Mouse (Mus musculus): ENCODE data around the gene Chst5. TPM values are rescaled to one million over a fixed set of nuclear protein-coding genes. Genes with fewer than 3 reads are reported as not detected.

The Chst5 gene
- polyA plus RNA-seq (2015; fragmentation: Nextera tagmentation; extraction: Ambion mirVana): 2.0 and 2.2 TPM in 2 replicates

- H3K4me3 ChIP-seq (replicated peaks): peak within 1 kb of the TSS; percentile 39
- H3K4me2 ChIP-seq: peak within 1 kb of the TSS; percentile 79
- H3K9ac ChIP-seq: peak within 1 kb of the TSS; percentile 16; the same call in 1 of the 2 replicates
- H3K27me3 ChIP-seq (replicated peaks): peaks cover 8% of the 10 kb centered on the region; the same call in 1 of the 2 replicates
- ATAC-seq (ENCODE audit: insufficient read depth, low FRiP score, low read depth): no peak; the same call in 1 of the 2 replicates
- WGBS: 5% methylated on average over 44 of the region's 47 CpGs
- no peaks in the 10 kb centered on the region for H3K36me3 ChIP-seq
- no peaks in the 10 kb centered on the region for H3K9me3 ChIP-seq
- peaks cover 9% of the 10 kb centered on the region for H3K4me1 ChIP-seq
- H3K27ac ChIP-seq: no peak within 1 kb of the TSS
Measured at GRCm38 (mm10) chr8:111909621-111910450, at the start of gene Chst5. Chst5 (minus strand) TSS chr8:111910447.

DNA sequence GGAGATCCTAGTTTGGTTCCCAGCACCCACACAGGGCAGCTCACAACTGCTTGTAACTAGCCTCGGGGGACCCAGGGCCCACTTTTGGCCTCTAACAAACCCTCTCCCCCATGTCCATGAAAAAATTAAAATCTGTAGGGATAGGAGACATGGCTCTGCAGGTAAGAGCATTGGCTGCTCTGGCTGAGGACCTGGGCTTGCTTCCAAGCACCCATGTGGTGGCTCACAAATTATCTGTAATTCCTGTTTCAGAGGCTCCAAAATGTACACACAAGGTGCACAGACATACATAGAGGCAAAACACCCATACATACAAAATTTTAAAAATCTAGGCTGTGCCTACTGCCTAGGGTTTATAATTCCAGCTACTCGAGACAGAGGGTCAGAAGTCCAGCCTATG is 47.0 kb upstream of the Chst5 start:
- H3K4me3 ChIP-seq (replicated peaks): no peak overlapping the region
- peaks cover 21% of the 10 kb centered on the region for H3K36me3 ChIP-seq
- 91% methylated on average over 2 of the region's 2 CpGs for WGBS
- no peak for ATAC-seq (ENCODE audit: insufficient read depth, low FRiP score, low read depth)
- H3K9ac ChIP-seq: no peak overlapping the region
- H3K27ac ChIP-seq: no peak overlapping the region
- H3K9me3 ChIP-seq: no peaks in the 10 kb centered on the region
- H3K27me3 ChIP-seq (replicated peaks): no peaks in the 10 kb centered on the region
- H3K4me1 ChIP-seq: no peaks in the 10 kb centered on the region
- H3K4me2 ChIP-seq: no peak overlapping the region

DNA sequence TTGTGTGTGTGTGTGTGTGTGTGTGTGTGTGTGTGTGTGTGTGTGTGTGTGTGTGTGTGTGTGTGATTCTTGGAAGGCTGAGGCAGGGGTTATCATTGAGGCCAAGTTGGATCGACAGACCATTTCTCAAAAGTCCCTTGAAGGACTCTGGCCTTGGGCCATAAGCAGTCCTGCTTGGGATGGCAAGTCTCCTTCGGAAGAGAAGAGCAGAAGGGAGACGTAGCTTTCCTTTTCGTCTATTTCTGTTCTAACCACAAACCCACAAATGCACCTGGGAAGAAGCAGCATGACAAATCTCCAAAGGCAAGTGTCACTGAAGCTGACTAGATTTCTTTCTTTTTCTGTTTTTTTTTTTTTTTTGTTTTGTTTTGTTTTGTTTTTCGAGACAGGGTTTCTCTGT is 45.6 kb upstream of the Chst5 start:
- no peak for ATAC-seq (ENCODE audit: insufficient read depth, low FRiP score, low read depth)

GRCm38 (mm10) chr8:111954844-111955594 is 44.8 kb upstream of the Chst5 start:
- H3K4me3 ChIP-seq (replicated peaks): no peak overlapping the region
- H3K9me3 ChIP-seq: no peaks in the 10 kb centered on the region
- no peaks in the 10 kb centered on the region for H3K4me1 ChIP-seq
- H3K36me3 ChIP-seq: peaks cover 26% of the 10 kb centered on the region
- no peaks in the 10 kb centered on the region for H3K27me3 ChIP-seq (replicated peaks)
- H3K27ac ChIP-seq: no peak overlapping the region
- H3K9ac ChIP-seq: no peak overlapping the region
- no peak for ATAC-seq (ENCODE audit: insufficient read depth, low FRiP score, low read depth)
- no peak overlapping the region for H3K4me2 ChIP-seq
- 74% methylated on average over 4 of the region's 4 CpGs for WGBS

More for the DNA sequence above, 45.6 kb upstream of the Chst5 start:
- H3K36me3 ChIP-seq: peaks cover 26% of the 10 kb centered on the region
- WGBS: 81% methylated on average over 5 of the region's 5 CpGs
- H3K27ac ChIP-seq: no peak overlapping the region
- H3K4me1 ChIP-seq: no peaks in the 10 kb centered on the region
- H3K4me3 ChIP-seq (replicated peaks): no peak overlapping the region
- H3K4me2 ChIP-seq: no peak overlapping the region
- no peaks in the 10 kb centered on the region for H3K9me3 ChIP-seq
- H3K27me3 ChIP-seq (replicated peaks): no peaks in the 10 kb centered on the region
- no peak overlapping the region for H3K9ac ChIP-seq

DNA sequence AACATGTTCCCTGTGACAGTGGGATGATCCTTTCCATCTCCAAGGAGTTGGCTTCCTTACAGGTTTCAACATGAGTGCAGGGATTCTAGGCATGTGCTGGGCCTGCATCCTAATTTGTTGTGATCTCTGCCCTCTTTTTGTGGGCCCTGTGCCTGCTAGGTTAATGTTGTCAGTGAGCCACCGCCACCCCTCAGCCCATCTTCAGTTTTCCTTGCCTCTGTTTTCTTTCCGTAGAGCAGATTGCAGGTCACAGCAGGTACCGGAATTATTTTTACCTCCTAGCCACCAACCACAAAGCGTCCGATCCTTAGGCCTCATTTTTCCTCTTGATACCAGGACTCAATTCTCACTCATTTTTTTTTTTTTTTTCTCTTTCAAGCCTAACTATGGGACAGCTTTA is 41.7 kb upstream of the Chst5 start:
- Histone ChIP-seq H3K9me3 (no peaks in the 10 kb centered on the region), H3K4me1 (no peaks in the 10 kb centered on the region), H3K9ac (no peak overlapping the region), H3K27ac (no peak overlapping the region), H3K4me3 (replicated peaks) (no peak overlapping the region), H3K4me2 (no peak overlapping the region), H3K36me3 (peaks cover 28% of the 10 kb centered on the region), H3K27me3 (replicated peaks) (no peaks in the 10 kb centered on the region)
- WGBS: 94% methylated on average over 5 of the region's 5 CpGs
- ATAC-seq (ENCODE audit: insufficient read depth, low FRiP score, low read depth): no peak

GRCm38 (mm10) chr8:111951317-111951716 is 41.1 kb upstream of the Chst5 start:
- 94% methylated on average over 7 of the region's 7 CpGs for WGBS
- no peak for ATAC-seq (ENCODE audit: insufficient read depth, low FRiP score, low read depth)
- Histone ChIP-seq H3K9ac (no peak overlapping the region), H3K4me3 (replicated peaks) (no peak overlapping the region), H3K9me3 (no peaks in the 10 kb centered on the region), H3K36me3 (peaks cover 27% of the 10 kb centered on the region), H3K4me1 (no peaks in the 10 kb centered on the region), H3K4me2 (no peak overlapping the region), H3K27me3 (replicated peaks) (no peaks in the 10 kb centered on the region), H3K27ac (no peak overlapping the region)

GRCm38 (mm10) chr8:111950846-111951245 is 40.6 kb upstream of the Chst5 start:
- no peak overlapping the region for H3K27ac ChIP-seq
- H3K4me1 ChIP-seq: no peaks in the 10 kb centered on the region
- no peaks in the 10 kb centered on the region for H3K27me3 ChIP-seq (replicated peaks)
- H3K9ac ChIP-seq: no peak overlapping the region
- peaks cover 31% of the 10 kb centered on the region for H3K36me3 ChIP-seq
- H3K9me3 ChIP-seq: no peaks in the 10 kb centered on the region
- ATAC-seq (ENCODE audit: insufficient read depth, low FRiP score, low read depth): no peak
- H3K4me2 ChIP-seq: no peak overlapping the region
- WGBS: 82% methylated on average over 3 of the region's 3 CpGs
- H3K4me3 ChIP-seq (replicated peaks): no peak overlapping the region

DNA sequence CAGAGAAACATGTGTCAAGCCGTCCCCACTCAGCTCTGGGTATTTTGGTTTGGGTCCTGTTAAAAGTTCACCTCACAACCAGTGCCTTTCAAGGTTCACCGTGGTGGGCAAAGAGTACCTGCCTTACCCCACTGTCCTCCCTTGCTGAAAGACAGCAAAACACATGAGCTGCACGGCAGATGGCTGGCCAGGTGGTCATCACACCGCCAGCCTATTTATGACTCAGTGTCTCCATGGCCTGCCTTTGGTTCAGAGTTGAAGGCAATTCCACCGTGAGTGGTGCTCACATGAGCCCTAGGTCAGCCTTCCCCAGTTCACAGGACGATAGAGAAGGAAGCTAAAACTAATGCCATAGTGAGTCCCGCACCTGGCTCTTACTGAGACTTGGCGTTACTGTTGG is 37.7 kb upstream of the Chst5 start:
- no peak overlapping the region for H3K9ac ChIP-seq
- WGBS: 89% methylated on average over 8 of the region's 8 CpGs
- H3K4me3 ChIP-seq (replicated peaks): no peak overlapping the region
- H3K9me3 ChIP-seq: no peaks in the 10 kb centered on the region
- ATAC-seq (ENCODE audit: insufficient read depth, low FRiP score, low read depth): no peak
- no peak overlapping the region for H3K4me2 ChIP-seq
- no peaks in the 10 kb centered on the region for H3K27me3 ChIP-seq (replicated peaks)
- peaks cover 39% of the 10 kb centered on the region for H3K36me3 ChIP-seq
- H3K27ac ChIP-seq: no peak overlapping the region
- no peaks in the 10 kb centered on the region for H3K4me1 ChIP-seq

GRCm38 (mm10) chr8:111947144-111947543 is 36.9 kb upstream of the Chst5 start:
- 74% methylated on average over 2 of the region's 2 CpGs for WGBS

GRCm38 (mm10) chr8:111943544-111943943 is 33.3 kb upstream of the Chst5 start:
- Histone ChIP-seq H3K27me3 (replicated peaks) (no peaks in the 10 kb centered on the region), H3K36me3 (peaks cover 27% of the 10 kb centered on the region), H3K9me3 (no peaks in the 10 kb centered on the region), H3K4me3 (replicated peaks) (no peak overlapping the region), H3K9ac (no peak overlapping the region), H3K27ac (no peak overlapping the region), H3K4me1 (peaks cover 18% of the 10 kb centered on the region), H3K4me2 (no peak overlapping the region)
- no peak for ATAC-seq (ENCODE audit: insufficient read depth, low FRiP score, low read depth)
- 85% methylated on average over 2 of the region's 2 CpGs for WGBS

More at GRCm38 (mm10) chr8:111947144-111947543, 36.9 kb upstream of the Chst5 start:
- no peaks in the 10 kb centered on the region for H3K27me3 ChIP-seq (replicated peaks)
- H3K36me3 ChIP-seq: peaks cover 36% of the 10 kb centered on the region
- H3K27ac ChIP-seq: no peak overlapping the region
- ATAC-seq (ENCODE audit: insufficient read depth, low FRiP score, low read depth): no peak
- no peak overlapping the region for H3K9ac ChIP-seq
- no peak overlapping the region for H3K4me2 ChIP-seq
- H3K9me3 ChIP-seq: no peaks in the 10 kb centered on the region
- H3K4me1 ChIP-seq: 0 out of 2 replicates have a peak, but pooled peaks cover 1% of the 10 kb centered on the region
- no peak overlapping the region for H3K4me3 ChIP-seq (replicated peaks)

DNA sequence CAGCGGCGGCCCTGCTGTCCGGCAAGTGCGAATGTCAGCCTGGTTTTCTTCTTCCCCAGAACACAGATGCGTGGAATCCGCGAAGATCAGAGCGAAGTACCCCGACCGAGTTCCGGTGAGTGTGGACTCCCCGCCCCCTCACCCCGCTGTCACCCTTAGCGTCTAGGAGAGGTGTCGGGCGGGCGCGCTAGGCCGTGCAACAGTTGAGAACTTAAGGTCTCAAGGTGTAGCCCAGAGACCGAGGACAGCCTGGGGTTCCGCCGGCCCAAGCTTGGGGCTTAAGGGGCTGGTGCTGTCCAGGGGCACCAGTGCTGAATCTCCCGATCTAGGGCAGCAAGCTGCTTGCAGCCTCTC is 30.8 kb upstream of the Chst5 start:
- WGBS: under 1% methylated on average over 23 of the region's 23 CpGs
- no peaks in the 10 kb centered on the region for H3K27me3 ChIP-seq (replicated peaks)
- H3K4me3 ChIP-seq (replicated peaks): peak overlapping the region; percentile 87
- ATAC-seq (ENCODE audit: insufficient read depth, low FRiP score, low read depth): 0 out of 2 replicates have a peak, but pooled peaks have one; percentile 19
- peak overlapping the region; percentile 67 for H3K9ac ChIP-seq
- peaks cover 18% of the 10 kb centered on the region for H3K4me1 ChIP-seq
- H3K27ac ChIP-seq: peak overlapping the region; percentile 83
- H3K4me2 ChIP-seq: peak overlapping the region; percentile 96
- no peaks in the 10 kb centered on the region for H3K9me3 ChIP-seq
- H3K36me3 ChIP-seq: peaks cover 21% of the 10 kb centered on the region; the same call in 1 of the 2 replicates
